Mouse (Mus musculus) neural tube, embryonic 11.5 days (tissue): ENCODE data around the gene Smim23. TPM values are rescaled to one million over a fixed set of nuclear protein-coding genes. Genes with fewer than 3 reads are reported as not detected.

Source experiments
- ATAC-seq: fragments of 200-750 bp; cut with Nextera tagmentation; 2 replicates; pipeline ENCODE4 v1.8.0; 2017; ENCODE audit warnings: moderate number of reproducible peaks, mild to moderate bottlenecking, moderate TSS enrichment, moderate library complexity; ENCODE audit not compliant: insufficient read depth, low FRiP score, low TSS enrichment
- DNase-seq: peaks from one replicate; pipeline ENCODE4 v3.0.0-alpha.2; 2015; ENCODE audit warnings: low spot score
- H3K27ac ChIP-seq: fragments of 300-500 bp; sonication (generic); 2 replicates; pipeline ENCODE4 v1.5.1; 2014; ENCODE audit warnings: low read depth, mild to moderate bottlenecking, low read length
- H3K27me3 ChIP-seq: fragments of 300-500 bp; sonication (generic); 2 replicates; pipeline ENCODE4 v1.6.1; 2014; ENCODE audit warnings: mild to moderate bottlenecking, low read length, mixed read lengths; ENCODE audit not compliant: control insufficient read depth, insufficient read depth
- H3K36me3 ChIP-seq: fragments of 300-500 bp; sonication (generic); 2 replicates; pipeline ENCODE4 v1.6.1; 2014; ENCODE audit warnings: mild to moderate bottlenecking, low read length, moderate library complexity, mixed read lengths; ENCODE audit not compliant: control insufficient read depth, insufficient read depth
- H3K4me1 ChIP-seq: fragments of 300-500 bp; sonication (generic); 2 replicates; pipeline ENCODE4 v1.6.1; 2014; ENCODE audit warnings: low read length, mixed read lengths; ENCODE audit not compliant: control insufficient read depth, insufficient read depth
- H3K4me2 ChIP-seq: fragments of 300-500 bp; sonication (generic); 2 replicates; pipeline ENCODE4 v1.6.1; 2014; ENCODE audit warnings: low read depth, mild to moderate bottlenecking, moderate library complexity
- H3K4me3 ChIP-seq: fragments of 300-500 bp; sonication (generic); 2 replicates; pipeline ENCODE4 v1.5.1; 2014; ENCODE audit warnings: low read depth, low read length
- H3K9ac ChIP-seq: fragments of 300-500 bp; sonication (generic); 2 replicates; pipeline ENCODE4 v1.6.1; 2014; ENCODE audit warnings: mild to moderate bottlenecking, low read length
- H3K9me3 ChIP-seq: fragments of 300-500 bp; sonication (generic); 2 replicates; pipeline ENCODE4 v1.6.1; 2016; ENCODE audit warnings: low read length; ENCODE audit not compliant: control insufficient read depth
- WGBS: fragments of 180-500 bp; shearing (Covaris S2); extraction: QIAGEN DNeasy Blood & Tissue Kit; methylation state at CpG from one replicate; pipeline ENCODE4 v1.1.7; 2014; 5-methylcytosine and 5-hydroxymethylcytosine counted together
- polyA plus RNA-seq: library from polyadenylated mRNA; unstranded; fragments of >200 nt; fragmentation: Nextera tagmentation; extraction: Ambion mirVana; gene quantifications from 2 replicates; pipeline ENCODE4 v1.2.1, GENCODE M21; 2014

The Smim23 gene
- polyA plus RNA-seq: not detected in 2 replicates

- ATAC-seq (no peak), DNase-seq (no peak)
- WGBS: 100% methylated on average over 1 of the region's 1 CpGs
- Histone ChIP-seq H3K4me1 (no peaks in the 10 kb centered on the region), H3K4me2 (no peak within 1 kb of the TSS), H3K36me3 (no peaks in the 10 kb centered on the region), H3K9me3 (no peaks in the 10 kb centered on the region), H3K9ac (no peak within 1 kb of the TSS), H3K27me3 (no peaks in the 10 kb centered on the region), H3K27ac (no peak within 1 kb of the TSS), H3K4me3 (no peak within 1 kb of the TSS)
These were observed at the start of gene Smim23 for GRCm38 (mm10) chr11:32824505-32824904. Gene Smim23 (minus strand): TSS chr11:32824605.

DNA sequence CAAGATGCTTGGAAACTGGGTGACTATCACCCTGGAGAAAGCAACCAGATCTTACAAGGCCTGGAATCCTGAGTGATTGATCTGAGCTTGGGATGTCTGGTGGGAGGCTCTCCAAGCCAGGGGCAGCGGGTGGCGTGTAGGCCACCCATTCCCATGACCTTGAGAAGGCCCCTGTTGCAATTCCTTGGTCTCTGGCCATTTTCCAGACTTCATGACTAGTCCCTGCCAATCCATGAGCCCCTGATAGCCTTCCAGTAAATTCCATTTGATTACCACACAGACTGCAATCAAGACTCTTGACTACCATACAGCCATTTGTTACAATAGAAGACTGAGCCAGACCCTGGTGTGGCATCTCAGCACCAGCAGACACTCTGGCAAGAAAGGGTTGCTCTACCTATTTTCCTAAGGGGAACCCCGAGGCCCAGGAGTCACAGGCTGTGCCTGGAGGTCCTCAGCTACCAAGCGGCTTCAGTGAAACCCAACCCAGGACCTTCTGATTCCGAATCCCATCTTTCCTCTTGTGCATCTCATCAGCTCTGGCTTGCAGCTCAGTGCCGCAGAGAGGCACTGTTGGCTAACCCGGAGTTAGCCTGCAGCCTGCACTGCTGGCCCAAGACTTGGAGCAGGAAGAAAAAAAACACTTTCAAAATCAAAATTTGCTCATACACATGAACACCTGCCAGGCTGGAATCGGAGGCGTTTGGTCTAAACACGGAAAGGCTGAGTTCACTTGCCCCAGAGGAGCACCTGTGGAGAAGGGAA lies 44.4 kb upstream of the Smim23 start:
- H3K9me3 ChIP-seq: no peaks in the 10 kb centered on the region
- DNase-seq: no peak
- 85% methylated on average over 10 of the region's 10 CpGs for WGBS
- no peak overlapping the region for H3K27ac ChIP-seq
- no peaks in the 10 kb centered on the region for H3K27me3 ChIP-seq
- ATAC-seq: no peak
- no peak overlapping the region for H3K4me3 ChIP-seq
- no peak overlapping the region for H3K9ac ChIP-seq
- no peak overlapping the region for H3K4me2 ChIP-seq
- no peaks in the 10 kb centered on the region for H3K4me1 ChIP-seq
- H3K36me3 ChIP-seq: no peaks in the 10 kb centered on the region

- 84% methylated on average over 5 of the region's 5 CpGs for WGBS
These were observed 40.2 kb upstream of the Smim23 start for GRCm38 (mm10) chr11:32864615-32865014.

GRCm38 (mm10) chr11:32857418-32857879 lies 33.0 kb upstream of the Smim23 start:
- WGBS: 33% methylated on average over 8 of the region's 8 CpGs
- no peaks in the 10 kb centered on the region for H3K27me3 ChIP-seq
- H3K4me1 ChIP-seq: no peaks in the 10 kb centered on the region
- no peak overlapping the region for H3K4me2 ChIP-seq
- no peak overlapping the region for H3K4me3 ChIP-seq
- no peaks in the 10 kb centered on the region for H3K36me3 ChIP-seq
- ATAC-seq: no peak
- no peaks in the 10 kb centered on the region for H3K9me3 ChIP-seq
- H3K9ac ChIP-seq: no peak overlapping the region
- DNase-seq: peak; percentile 33
- H3K27ac ChIP-seq: no peak overlapping the region

More at GRCm38 (mm10) chr11:32864615-32865014, 40.2 kb upstream of the Smim23 start:
- Histone ChIP-seq H3K27ac (no peak overlapping the region), H3K4me1 (no peaks in the 10 kb centered on the region), H3K27me3 (no peaks in the 10 kb centered on the region), H3K4me3 (no peak overlapping the region), H3K9me3 (no peaks in the 10 kb centered on the region), H3K4me2 (no peak overlapping the region), H3K9ac (no peak overlapping the region), H3K36me3 (no peaks in the 10 kb centered on the region)
- DNase-seq: no peak
- ATAC-seq: no peak

GRCm38 (mm10) chr11:32846682-32847222 lies 22.3 kb upstream of the Smim23 start:
- no peak for DNase-seq
- H3K4me1 ChIP-seq: no peaks in the 10 kb centered on the region
- H3K4me3 ChIP-seq: no peak overlapping the region
- 65% methylated on average over 20 of the region's 20 CpGs for WGBS
- no peaks in the 10 kb centered on the region for H3K9me3 ChIP-seq
- no peak overlapping the region for H3K4me2 ChIP-seq
- no peak for ATAC-seq
- H3K9ac ChIP-seq: no peak overlapping the region
- H3K36me3 ChIP-seq: no peaks in the 10 kb centered on the region
- no peak overlapping the region for H3K27ac ChIP-seq
- H3K27me3 ChIP-seq: no peaks in the 10 kb centered on the region

GRCm38 (mm10) chr11:32841169-32841568 lies 16.8 kb upstream of the Smim23 start:
- DNase-seq (no peak), ATAC-seq (no peak)
- Histone ChIP-seq H3K9me3 (no peaks in the 10 kb centered on the region), H3K4me3 (no peak overlapping the region), H3K27me3 (no peaks in the 10 kb centered on the region), H3K9ac (no peak overlapping the region), H3K4me1 (no peaks in the 10 kb centered on the region), H3K4me2 (no peak overlapping the region), H3K36me3 (no peaks in the 10 kb centered on the region), H3K27ac (no peak overlapping the region)
- 73% methylated on average over 5 of the region's 5 CpGs for WGBS

GRCm38 (mm10) chr11:32840256-32840655 lies 15.9 kb upstream of the Smim23 start:
- WGBS: 76% methylated on average over 9 of the region's 9 CpGs
- no peaks in the 10 kb centered on the region for H3K36me3 ChIP-seq
- no peak for DNase-seq

GRCm38 (mm10) chr11:32835022-32835421 lies 10.6 kb upstream of the Smim23 start:
- Histone ChIP-seq H3K4me3 (no peak overlapping the region), H3K27me3 (no peaks in the 10 kb centered on the region), H3K4me1 (peaks cover 11% of the 10 kb centered on the region), H3K27ac (no peak overlapping the region), H3K4me2 (no peak overlapping the region), H3K9me3 (no peaks in the 10 kb centered on the region), H3K9ac (no peak overlapping the region), H3K36me3 (no peaks in the 10 kb centered on the region)
- DNase-seq (no peak), ATAC-seq (no peak)
- 7% methylated on average over 8 of the region's 8 CpGs for WGBS

More at GRCm38 (mm10) chr11:32840256-32840655, 15.9 kb upstream of the Smim23 start:
- no peak overlapping the region for H3K9ac ChIP-seq
- no peak overlapping the region for H3K4me3 ChIP-seq
- H3K27me3 ChIP-seq: no peaks in the 10 kb centered on the region
- no peak overlapping the region for H3K27ac ChIP-seq
- 0 out of 2 replicates have a peak, but pooled peaks cover under 1% of the 10 kb centered on the region for H3K4me1 ChIP-seq
- ATAC-seq: no peak
- no peaks in the 10 kb centered on the region for H3K9me3 ChIP-seq
- H3K4me2 ChIP-seq: no peak overlapping the region
